Mouse (Mus musculus) mature B cell (primary cell): Measurements from ENCODE around the gene Ptprn2.

Source experiments
- in situ Hi-C: fragments of 300-500 bp; cut with MboI; formaldehyde crosslinking; loops from 2 replicates; pipeline ENCODE4 v1.14.3; 2019

The Ptprn2 gene

GRCm38 (mm10) chr12:117160211-117160891 lies 674.8 kb downstream of the Ptprn2 start:
- in situ Hi-C loops = no loop called here

GRCm38 (mm10) chr12:117162180-117162579 lies 676.7 kb downstream of the Ptprn2 start:
- in situ Hi-C loops = no loop called here

GRCm38 (mm10) chr12:117163789-117164188 lies 678.3 kb downstream of the Ptprn2 start:
- in situ Hi-C loops = no loop called here

GRCm38 (mm10) chr12:117166266-117166665 lies 680.7 kb downstream of the Ptprn2 start:
- in situ Hi-C loops = no loop called here

- in situ Hi-C loops = no loop called here
These were observed 684.1 kb downstream of the Ptprn2 start for GRCm38 (mm10) chr12:117169670-117170069.

GRCm38 (mm10) chr12:117172529-117172884 lies 687.0 kb downstream of the Ptprn2 start:
- in situ Hi-C loops = no loop called here

- in situ Hi-C loops = no loop called here
These were observed 687.5 kb downstream of the Ptprn2 start for GRCm38 (mm10) chr12:117172885-117173529.

- in situ Hi-C loops = no loop called here
These were observed 688.7 kb downstream of the Ptprn2 start for GRCm38 (mm10) chr12:117174189-117174588.

GRCm38 (mm10) chr12:117175072-117175681 lies 689.7 kb downstream of the Ptprn2 start:
- in situ Hi-C loops = no loop called here

GRCm38 (mm10) chr12:117176259-117176823 lies 690.8 kb downstream of the Ptprn2 start:
- in situ Hi-C loops = no loop called here

GRCm38 (mm10) chr12:117187167-117187566 lies 701.6 kb downstream of the Ptprn2 start:
- in situ Hi-C loops = no loop called here

GRCm38 (mm10) chr12:117192001-117192400 lies 706.5 kb downstream of the Ptprn2 start:
- in situ Hi-C loops = no loop called here

GRCm38 (mm10) chr12:117196721-117197425 lies 711.4 kb downstream of the Ptprn2 start:
- in situ Hi-C loops = no loop called here

GRCm38 (mm10) chr12:117198093-117198492 lies 712.6 kb downstream of the Ptprn2 start:
- in situ Hi-C loops = no loop called here

GRCm38 (mm10) chr12:117200117-117200516 lies 714.6 kb downstream of the Ptprn2 start:
- in situ Hi-C loops = no loop called here

GRCm38 (mm10) chr12:117200590-117200989 lies 715.1 kb downstream of the Ptprn2 start:
- in situ Hi-C loops = no loop called here

GRCm38 (mm10) chr12:117203506-117203905 lies 718.0 kb downstream of the Ptprn2 start:
- in situ Hi-C loops = no loop called here

- in situ Hi-C loops = no loop called here
These were observed 719.4 kb downstream of the Ptprn2 start for GRCm38 (mm10) chr12:117204905-117205304.

- in situ Hi-C loops = no loop called here
These were observed 722.1 kb downstream of the Ptprn2 start for GRCm38 (mm10) chr12:117207421-117208120.

- in situ Hi-C loops = no loop called here
These were observed 724.9 kb downstream of the Ptprn2 start for GRCm38 (mm10) chr12:117210467-117210866.

- in situ Hi-C loops = no loop called here
These were observed 728.0 kb downstream of the Ptprn2 start for GRCm38 (mm10) chr12:117213531-117213930.

GRCm38 (mm10) chr12:117214272-117214671 lies 728.8 kb downstream of the Ptprn2 start:
- in situ Hi-C loops = no loop called here
